Mouse (Mus musculus) neural tube, postnatal 0 days (tissue): ENCODE results near the gene Aldh18a1. TPM values are rescaled to one million over a fixed set of nuclear protein-coding genes. Genes with fewer than 3 reads are reported as not detected.

Experiments used
- polyA plus RNA-seq: library from polyadenylated mRNA; unstranded; fragments of >200 nt; fragmentation: Nextera tagmentation; extraction: Ambion mirVana; gene quantifications from 2 replicates; pipeline ENCODE4 v1.2.1, GENCODE M21; 2015

The Aldh18a1 gene
- polyA plus RNA-seq: 24.4 and 28.0 TPM in 2 replicates

DNA sequence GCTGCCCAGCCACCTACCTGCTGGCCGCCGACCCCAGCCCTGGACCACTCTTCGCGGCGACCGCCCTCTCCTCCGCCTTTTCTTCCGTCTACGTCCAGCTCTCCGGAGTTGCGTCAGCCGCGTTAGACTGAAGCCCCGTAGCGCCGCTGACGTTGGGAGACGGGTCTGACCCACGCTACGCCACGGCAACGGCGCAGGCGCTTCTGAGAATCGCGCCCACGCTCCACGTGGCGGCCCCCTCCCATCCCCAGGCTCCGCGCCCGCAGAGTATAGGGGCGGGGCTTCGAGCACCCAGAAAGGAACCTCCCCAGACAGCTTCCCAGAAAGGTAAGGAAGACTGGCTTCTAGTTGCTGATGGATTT lies at the start of gene Aldh18a1:
Aldh18a1 (minus strand) TSS at position 171 of the 362 bp plus-strand sequence.

DNA sequence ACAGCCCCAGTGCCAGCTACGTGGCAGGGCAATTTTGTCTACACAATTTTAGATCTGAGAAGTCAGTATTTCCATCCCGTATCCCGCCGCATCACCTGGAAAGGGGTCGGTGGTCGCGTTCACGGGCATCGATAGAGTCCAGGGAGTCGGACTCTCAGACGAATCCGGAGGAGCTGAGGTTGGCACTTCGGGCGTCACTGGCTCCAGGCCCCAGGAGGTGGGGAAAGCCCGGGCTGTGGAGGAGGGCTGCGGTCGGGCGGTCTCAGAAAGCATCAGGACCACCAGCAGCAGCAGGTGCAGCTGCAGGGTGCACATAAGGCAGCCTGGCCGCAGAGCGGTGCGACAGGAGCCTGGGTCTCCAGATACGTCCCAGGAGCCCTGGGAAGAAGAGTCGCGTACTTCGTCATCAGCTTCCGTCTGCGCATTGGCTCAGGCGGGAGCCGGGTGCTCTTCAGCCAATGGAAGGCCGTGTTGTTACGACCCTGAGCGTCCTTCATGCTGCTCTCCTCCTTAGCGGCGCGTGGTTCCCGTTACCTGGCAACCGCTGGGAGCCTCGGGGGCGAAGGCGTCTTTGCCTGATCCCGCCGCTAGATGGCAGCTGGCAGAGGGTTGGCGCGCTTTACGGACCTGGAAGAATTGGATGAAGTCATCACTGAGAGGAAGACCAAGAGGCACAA lies 23.7 kb upstream of the Aldh18a1 start, which contains the start of the genes Tctn3 and Entpd1:
Tctn3 (minus strand) TSS at position 404 of the 677 bp plus-strand sequence.
Entpd1 (plus strand) TSS at position 537 of the 677 bp plus-strand sequence.

GRCm38 (mm10) chr19:40513632-40514078 lies 74.6 kb downstream of the Aldh18a1 start, which contains the start of gene Sorbs1:
TSS of gene Sorbs1 (minus strand) at chr19:40513779.

Other genes with a start within 250 kb of the Aldh18a1 start
- gene Sorbs1, start 74.7 kb downstream of the Aldh18a1 start, polyA plus RNA-seq: 105 and 116 TPM in 2 replicates
- gene Tctn3, start 23.8 kb upstream of the Aldh18a1 start, polyA plus RNA-seq: 14.0 and 14.8 TPM in 2 replicates
- 8.3 and 9.8 TPM in 2 replicates for gene Entpd1, start 23.9 kb upstream of the Aldh18a1 start, polyA plus RNA-seq
- 0.32 and 0.36 TPM in 2 replicates for gene Cc2d2b, start 160.3 kb upstream of the Aldh18a1 start, polyA plus RNA-seq
- 7.9 and 8.2 TPM in 2 replicates for gene Ccnj, start 242.8 kb upstream of the Aldh18a1 start, polyA plus RNA-seq